Mouse (Mus musculus) ES-CJ7 (cell line): ENCODE data around the gene Cwc22.

Source experiments
- DNase-seq: peaks from one replicate; pipeline ENCODE4 v3.0.0; 2011; ENCODE audit warnings: low read depth, low spot score

Gene Cwc22

GRCm38 (mm10) chr2:77925187-77925924 is 20.8 kb downstream of the Cwc22 start:
- DNase-seq: no peak

DNA sequence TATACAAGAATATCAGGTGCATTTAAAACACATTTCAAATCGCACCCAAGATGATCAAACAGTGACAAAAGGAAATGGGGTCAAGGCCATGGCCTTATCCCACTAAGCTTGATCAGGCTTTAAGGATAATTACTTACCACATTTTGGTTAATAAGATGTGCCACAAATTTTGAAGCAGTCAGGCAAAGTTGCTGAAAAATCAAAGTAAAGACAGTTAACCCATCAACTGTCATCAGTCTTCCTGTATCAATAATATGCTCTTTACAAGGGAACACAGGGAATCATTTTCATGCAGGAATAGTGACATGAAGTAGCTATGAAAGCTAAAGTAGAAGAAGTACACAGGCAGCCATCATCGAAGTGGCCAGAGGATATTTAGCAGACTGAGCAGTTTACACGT is 22.2 kb downstream of the Cwc22 start:
- no peak for DNase-seq

GRCm38 (mm10) chr2:77923182-77923581 is 23.0 kb downstream of the Cwc22 start:
- DNase-seq: no peak

DNA sequence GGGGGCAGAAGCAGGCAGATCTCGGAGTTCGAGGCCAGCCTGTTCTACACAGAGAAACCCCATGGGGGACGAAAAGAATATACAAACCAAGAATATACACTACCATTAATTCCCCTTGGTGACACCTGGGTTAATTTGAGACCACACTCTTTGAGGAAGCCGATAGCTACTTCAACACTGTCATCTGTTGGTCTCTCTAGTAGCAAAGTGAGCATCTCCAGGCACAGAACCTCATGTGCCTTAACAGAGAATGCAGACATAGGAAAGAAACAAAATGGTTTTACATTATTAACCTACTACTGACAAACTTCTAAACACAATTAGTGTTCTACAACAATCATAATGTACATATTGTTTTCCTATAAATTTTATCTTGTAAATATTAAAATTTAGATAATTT is 24.9 kb downstream of the Cwc22 start:
- no peak for DNase-seq

- no peak for DNase-seq
Measured at GRCm38 (mm10) chr2:77920621-77921020, 25.6 kb downstream of the Cwc22 start.

GRCm38 (mm10) chr2:77918474-77918873 is 27.7 kb downstream of the Cwc22 start:
- no peak for DNase-seq

- no peak for DNase-seq
Measured at GRCm38 (mm10) chr2:77918006-77918405, 28.2 kb downstream of the Cwc22 start.

- DNase-seq: no peak
Measured at GRCm38 (mm10) chr2:77917360-77917734, 28.8 kb downstream of the Cwc22 start.

DNA sequence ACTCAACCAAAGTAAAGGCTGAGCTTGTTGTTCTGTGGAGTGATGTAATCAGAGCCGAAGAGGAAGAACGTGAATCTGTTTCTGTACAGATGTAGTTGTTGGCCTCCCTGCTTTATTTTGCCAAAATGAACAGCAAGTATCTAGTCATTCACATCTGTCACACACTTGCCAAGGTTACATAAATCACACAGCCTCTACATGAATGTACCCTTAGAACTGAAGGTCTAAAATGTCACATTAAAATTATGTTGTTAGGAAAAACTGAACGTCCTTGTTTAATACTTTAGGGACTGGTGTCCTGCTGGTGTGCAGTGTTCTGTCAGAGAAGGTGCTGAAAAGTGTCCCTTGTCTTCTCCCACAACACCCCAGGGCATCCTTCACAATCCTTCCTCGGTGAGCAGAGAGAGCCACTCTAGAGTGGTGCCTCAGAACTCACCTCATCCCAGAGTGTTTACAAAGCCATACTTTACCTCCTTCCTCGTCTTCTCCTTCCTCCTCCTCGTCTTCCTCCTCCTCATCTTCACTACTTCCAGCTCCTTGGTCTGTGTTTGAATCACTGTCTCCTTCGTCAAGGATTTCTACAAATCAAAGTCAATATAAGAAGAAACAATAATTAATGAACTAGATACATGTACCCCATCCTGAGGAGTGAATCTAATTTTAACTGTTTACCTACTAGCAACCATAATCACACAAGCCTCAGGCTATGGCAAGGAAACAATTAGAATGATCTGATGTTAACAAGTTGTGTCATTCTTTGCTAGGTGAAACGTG is 29.4 kb downstream of the Cwc22 start:
- DNase-seq: no peak

- no peak for DNase-seq
Measured at GRCm38 (mm10) chr2:77915187-77915586, 31.0 kb downstream of the Cwc22 start.

DNA sequence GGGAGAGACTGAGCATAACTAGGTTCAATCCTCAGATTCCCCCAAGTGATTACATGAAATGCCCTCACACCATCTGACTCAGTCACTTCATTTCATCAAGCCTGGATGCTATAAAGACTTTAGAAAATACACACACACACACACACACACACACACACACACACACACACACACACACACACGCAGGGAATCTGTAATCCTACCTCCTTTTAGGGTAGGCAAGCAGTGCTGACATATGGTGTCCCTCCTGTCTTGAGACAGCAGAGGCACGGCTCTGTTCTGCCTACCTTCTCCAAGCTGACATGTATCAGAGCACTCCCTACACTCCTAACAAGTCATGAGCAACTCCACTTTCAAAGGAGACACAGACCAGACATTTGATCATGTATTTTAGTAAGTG is 32.5 kb downstream of the Cwc22 start:
- DNase-seq: no peak

- no peak for DNase-seq
Measured at GRCm38 (mm10) chr2:77912197-77912596, 34.0 kb downstream of the Cwc22 start.

- no peak for DNase-seq
Measured at GRCm38 (mm10) chr2:77911452-77911851, 34.7 kb downstream of the Cwc22 start.

DNA sequence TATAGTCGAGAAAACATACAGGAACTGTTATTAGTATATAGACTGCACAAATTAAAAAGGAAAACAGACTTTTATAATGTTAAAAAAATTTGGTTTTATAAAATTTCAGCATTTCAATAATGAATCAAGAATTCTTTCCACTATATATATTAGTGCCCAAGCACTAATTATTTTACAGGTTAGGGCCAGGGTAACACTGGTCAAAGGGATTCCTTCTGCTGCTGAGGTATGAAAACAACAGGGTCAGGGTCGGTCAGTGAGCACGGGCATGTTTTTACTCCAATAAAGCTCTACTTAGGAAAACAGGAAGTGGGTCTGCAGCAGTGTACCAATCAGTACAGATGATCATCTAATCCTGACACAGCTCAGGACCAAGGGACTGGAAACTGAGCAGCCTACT is 36.0 kb downstream of the Cwc22 start:
- DNase-seq: no peak

DNA sequence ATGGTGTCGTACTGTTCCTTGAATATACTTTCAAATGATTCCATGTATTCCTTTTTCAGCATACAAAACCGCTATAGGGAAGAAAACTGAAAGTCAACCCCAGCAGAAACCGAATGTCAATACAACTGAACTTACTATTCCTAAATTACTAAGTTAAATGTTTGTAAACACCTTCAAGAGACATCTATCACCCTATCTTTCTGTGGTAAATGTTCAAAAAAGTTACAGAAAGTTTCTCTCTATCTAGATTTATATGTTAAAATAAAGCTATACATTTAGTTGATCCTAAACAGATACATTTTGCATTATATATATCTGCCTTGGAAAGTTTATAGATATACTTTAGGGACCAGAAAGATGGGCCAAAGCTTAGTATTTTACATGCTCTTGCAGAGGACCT is 39.0 kb downstream of the Cwc22 start:
- DNase-seq: no peak

DNA sequence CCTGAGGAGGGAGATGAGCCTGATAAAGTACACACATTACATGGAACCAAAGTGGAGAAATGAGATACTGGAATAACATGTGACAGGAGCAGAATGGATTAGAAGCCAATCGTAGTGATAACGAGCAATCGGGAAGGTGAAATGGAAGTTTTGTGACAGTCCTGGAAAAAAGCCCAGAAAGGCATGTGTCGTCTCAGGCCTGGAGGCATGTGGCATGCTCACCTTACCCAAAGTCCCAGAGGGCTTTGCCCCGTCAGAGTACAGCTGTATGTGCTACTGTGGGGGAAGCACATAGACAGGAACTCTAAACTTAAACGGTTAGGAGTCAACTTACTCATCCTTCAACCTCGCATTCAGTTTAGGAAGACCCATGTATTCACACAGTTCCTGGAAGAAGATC is 41.2 kb downstream of the Cwc22 start:
- no peak for DNase-seq

DNA sequence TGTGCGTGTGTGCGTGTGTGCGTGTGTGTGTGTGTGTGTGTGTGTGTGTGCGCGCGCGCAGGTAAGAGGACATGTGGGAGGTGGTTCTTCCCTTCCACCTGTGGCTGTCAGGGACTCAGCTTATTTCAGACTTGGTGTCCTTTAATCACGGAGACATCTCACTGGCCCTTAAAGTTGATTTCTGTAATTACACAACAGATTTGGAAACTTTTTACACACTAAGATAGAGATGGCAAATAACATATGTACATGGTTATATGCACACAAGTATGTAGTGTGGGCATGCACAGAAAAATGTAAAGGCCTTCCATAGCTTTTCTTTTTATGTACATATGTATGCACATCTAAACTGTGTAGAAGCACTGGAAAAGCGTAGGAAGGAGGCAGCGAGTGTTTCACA is 41.7 kb downstream of the Cwc22 start:
- no peak for DNase-seq

- no peak for DNase-seq
Measured at GRCm38 (mm10) chr2:77903979-77904378, 42.2 kb downstream of the Cwc22 start.

- DNase-seq: no peak
Measured at GRCm38 (mm10) chr2:77903098-77903497, 43.1 kb downstream of the Cwc22 start.

DNA sequence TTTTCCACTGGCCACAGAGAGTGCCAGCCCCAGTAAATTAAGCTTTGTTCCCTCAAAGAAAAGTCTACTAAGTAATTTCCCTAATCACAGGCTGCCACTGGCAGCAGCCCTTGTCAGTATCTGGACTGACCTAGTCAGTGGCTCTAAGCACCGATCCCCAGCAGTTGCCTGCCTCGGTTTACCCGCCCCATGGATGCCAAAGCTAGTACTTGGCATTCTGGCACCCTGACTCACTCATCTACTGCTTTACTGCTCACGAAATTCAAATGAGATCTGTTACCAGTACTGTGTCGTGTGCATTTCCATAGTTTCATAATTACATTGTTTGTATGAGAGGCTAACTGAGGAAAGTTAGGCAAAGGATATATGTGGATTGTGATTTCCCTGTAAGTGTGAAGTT is 44.9 kb downstream of the Cwc22 start:
- no peak for DNase-seq

DNA sequence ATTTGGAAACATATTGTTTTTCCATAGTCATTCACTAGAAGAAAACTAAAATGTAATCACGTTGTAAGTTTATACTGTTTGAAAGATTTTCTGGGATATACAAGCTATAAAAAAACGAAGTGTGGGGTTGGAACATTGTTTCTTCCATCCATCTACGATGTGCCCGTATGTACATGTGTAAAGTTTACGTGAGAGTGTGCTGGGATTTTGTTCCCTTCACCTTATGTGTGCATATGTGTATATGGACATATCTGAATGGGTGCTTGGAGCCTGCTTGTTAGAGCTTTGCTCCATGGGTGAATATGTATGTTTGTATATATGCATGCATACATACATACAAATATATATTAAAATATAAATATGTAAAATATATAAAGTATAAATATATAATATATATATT is 45.4 kb downstream of the Cwc22 start:
- no peak for DNase-seq

DNA sequence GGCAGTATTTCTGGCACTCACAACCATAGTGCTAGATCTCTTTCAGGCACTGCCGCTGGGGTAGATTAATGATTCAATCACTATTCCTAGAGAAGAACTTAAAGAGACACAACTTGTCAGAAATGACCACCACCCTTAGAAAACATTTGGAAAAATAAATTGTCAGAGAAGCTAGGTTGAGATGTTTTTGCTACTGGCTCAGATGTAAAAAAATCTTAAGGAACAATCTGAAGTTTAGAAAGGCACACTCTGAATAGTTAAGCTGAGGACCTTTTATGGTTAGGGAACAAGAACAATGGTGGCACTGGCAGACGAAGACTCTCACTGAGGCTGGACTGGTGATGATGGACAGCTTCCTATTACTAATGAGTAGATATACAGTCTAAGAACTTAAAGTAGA is 46.1 kb downstream of the Cwc22 start:
- no peak for DNase-seq

- DNase-seq: no peak
Measured at GRCm38 (mm10) chr2:77898436-77898835, 47.7 kb downstream of the Cwc22 start.
